Mouse (Mus musculus): ENCODE measurements at regions not wholly inside any gene's neighbourhood (a gene's known extent, or its start where the extent isn't known, plus 50 kb on each side); places are given as distances from the start of the nearest gene placed in this dataset.

- no peak for ATAC-seq (replicated peaks; ENCODE audit: poor library complexity, severe bottlenecking)
Observed at GRCm38 (mm10) chr13:41694749-41695419, 89.2 kb downstream of the Tmem170b start.

- no peak for ATAC-seq (replicated peaks; ENCODE audit: poor library complexity, severe bottlenecking)
Observed at GRCm38 (mm10) chr13:41696767-41697445, 91.2 kb downstream of the Tmem170b start.

- no peak for ATAC-seq (replicated peaks; ENCODE audit: poor library complexity, severe bottlenecking)
Observed at GRCm38 (mm10) chr13:41701345-41701744, 95.6 kb downstream of the Tmem170b start.

GRCm38 (mm10) chr13:41701829-41702231, 96.1 kb downstream of the Tmem170b start:
- ATAC-seq (replicated peaks; ENCODE audit: poor library complexity, severe bottlenecking), result no peak

GRCm38 (mm10) chr13:41703196-41703595, 97.5 kb downstream of the Tmem170b start:
- no peak for ATAC-seq (replicated peaks; ENCODE audit: poor library complexity, severe bottlenecking)

GRCm38 (mm10) chr13:41703618-41704017, 97.9 kb downstream of the Tmem170b start:
- ATAC-seq (replicated peaks; ENCODE audit: poor library complexity, severe bottlenecking), result no peak

- no peak for ATAC-seq (replicated peaks; ENCODE audit: poor library complexity, severe bottlenecking)
Observed at GRCm38 (mm10) chr13:41704806-41705205, 99.1 kb downstream of the Tmem170b start.

GRCm38 (mm10) chr13:41705636-41706035, 99.9 kb downstream of the Tmem170b start:
- no peak for ATAC-seq (replicated peaks; ENCODE audit: poor library complexity, severe bottlenecking)

GRCm38 (mm10) chr13:41707811-41708210, 102.1 kb downstream of the Tmem170b start:
- no peak for ATAC-seq (replicated peaks; ENCODE audit: poor library complexity, severe bottlenecking)

GRCm38 (mm10) chr13:41709071-41709470, 103.4 kb downstream of the Tmem170b start:
- no peak for ATAC-seq (replicated peaks; ENCODE audit: poor library complexity, severe bottlenecking)

- peak; percentile 65 for ATAC-seq (replicated peaks; ENCODE audit: poor library complexity, severe bottlenecking)
Observed at GRCm38 (mm10) chr13:41709475-41710227, 103.9 kb downstream of the Tmem170b start.

- no peak for ATAC-seq (replicated peaks; ENCODE audit: poor library complexity, severe bottlenecking)
Observed at GRCm38 (mm10) chr13:41712616-41713015, 106.9 kb downstream of the Tmem170b start.
